Mouse (Mus musculus) limb, embryonic 13.5 days (tissue): ENCODE measurements around the gene Ccnf. TPM values are rescaled to one million over a fixed set of nuclear protein-coding genes. Genes with fewer than 3 reads are reported as not detected.

Experiments used
- ATAC-seq: fragments of 200-750 bp; cut with Nextera tagmentation; 2 replicates; pipeline ENCODE4 v1.8.0; 2017; ENCODE audit warnings: low read depth, moderate number of reproducible peaks, moderate TSS enrichment; ENCODE audit not compliant: low FRiP score
- H3K27ac ChIP-seq: fragments of 300-500 bp; sonication (generic); 2 replicates; pipeline ENCODE4 v1.5.1; 2015; ENCODE audit warnings: inconsistent platforms, mild to moderate bottlenecking, moderate library complexity
- H3K27me3 ChIP-seq: fragments of 300-500 bp; sonication (generic); 2 replicates; pipeline ENCODE4 v1.6.1; 2015; ENCODE audit warnings: mild to moderate bottlenecking, inconsistent platforms
- H3K36me3 ChIP-seq: fragments of 300-500 bp; sonication (generic); 2 replicates; pipeline ENCODE4 v1.6.1; 2015; ENCODE audit warnings: inconsistent platforms, mild to moderate bottlenecking, moderate library complexity
- H3K4me1 ChIP-seq: fragments of 300-500 bp; sonication (generic); 2 replicates; pipeline ENCODE4 v1.6.1; 2015; ENCODE audit warnings: inconsistent platforms
- H3K4me2 ChIP-seq: fragments of 300-500 bp; sonication (generic); replicated peaks from 2 replicates; pipeline ENCODE4 v1.6.1; 2015; ENCODE audit warnings: inconsistent platforms, mild to moderate bottlenecking, moderate library complexity
- H3K4me3 ChIP-seq: fragments of 300-500 bp; sonication (generic); 2 replicates; pipeline ENCODE4 v1.5.1; 2015; ENCODE audit warnings: moderate library complexity, mild to moderate bottlenecking, inconsistent platforms
- H3K9ac ChIP-seq: fragments of 300-500 bp; sonication (generic); 2 replicates; pipeline ENCODE4 v1.6.1; 2015; ENCODE audit warnings: mild to moderate bottlenecking, inconsistent platforms
- H3K9me3 ChIP-seq: fragments of 300-500 bp; sonication (generic); 2 replicates; pipeline ENCODE4 v1.6.1; 2016; ENCODE audit warnings: inconsistent platforms
- WGBS: fragments of 180-500 bp; shearing (Covaris S2); methylation state at CpG from one replicate; pipeline ENCODE4 v1.1.7; 2015; 5-methylcytosine and 5-hydroxymethylcytosine counted together
- polyA plus RNA-seq: library from polyadenylated mRNA; unstranded; fragments of >200 nt; fragmentation: Nextera tagmentation; extraction: Ambion mirVana; gene quantifications from 2 replicates; pipeline ENCODE4 v1.2.1, GENCODE M21; 2015

Ccnf gene
- polyA plus RNA-seq, 1 experiment from 2014 or later = 67.0 TPM

GRCm38 (mm10) chr17:24222653-24223052 lies 28.6 kb downstream of the Ccnf start:
- Histone ChIP-seq H3K4me2 (no peak overlapping the region), H3K9ac (no peak overlapping the region), H3K27ac (no peak overlapping the region), H3K27me3 (no peaks in the 10 kb centered on the region), H3K36me3 (peaks cover 57% of the 10 kb centered on the region), H3K9me3 (no peaks in the 10 kb centered on the region), H3K4me3 (no peak overlapping the region), H3K4me1 (peaks cover 14% of the 10 kb centered on the region)
- ATAC-seq = no peak
- WGBS = 65% methylated on average over 6 of the region's 6 CpGs

- H3K9ac ChIP-seq = peak within 1 kb of the TSS; percentile 84
- peaks cover 14% of the 10 kb centered on the region for H3K4me1 ChIP-seq
- H3K4me2 ChIP-seq = peak within 1 kb of the TSS; percentile 94
- peak within 1 kb of the TSS; percentile 85 for H3K4me3 ChIP-seq
- peaks cover 58% of the 10 kb centered on the region for H3K36me3 ChIP-seq
- 6% methylated on average over 41 of the region's 41 CpGs for WGBS
- ATAC-seq = peak; percentile 91
- H3K27ac ChIP-seq = peak within 1 kb of the TSS; percentile 7; the same call in 1 of the 2 replicates
- H3K27me3 ChIP-seq = no peaks in the 10 kb centered on the region
- no peaks in the 10 kb centered on the region for H3K9me3 ChIP-seq
These were observed 30.6 kb downstream of the Ccnf start, which contains the start of gene Tedc2 for GRCm38 (mm10) chr17:24220435-24221411. Gene Tedc2 (minus strand): TSS chr17:24220851.

- no peak overlapping the region for H3K4me2 ChIP-seq
- H3K27ac ChIP-seq = no peak overlapping the region
- peaks cover 19% of the 10 kb centered on the region for H3K4me1 ChIP-seq
- H3K27me3 ChIP-seq = no peaks in the 10 kb centered on the region
- 69% methylated on average over 4 of the region's 4 CpGs for WGBS
- no peak for ATAC-seq
- H3K4me3 ChIP-seq = no peak overlapping the region
- H3K36me3 ChIP-seq = peaks cover 42% of the 10 kb centered on the region
- H3K9me3 ChIP-seq = no peaks in the 10 kb centered on the region
- no peak overlapping the region for H3K9ac ChIP-seq
These were observed 34.4 kb downstream of the Ccnf start for GRCm38 (mm10) chr17:24216836-24217235.

- ATAC-seq = no peak
- Histone ChIP-seq H3K36me3 (peaks cover 40% of the 10 kb centered on the region), H3K27ac (no peak overlapping the region), H3K9ac (no peak overlapping the region), H3K9me3 (no peaks in the 10 kb centered on the region), H3K4me2 (no peak overlapping the region), H3K27me3 (no peaks in the 10 kb centered on the region), H3K4me3 (no peak overlapping the region), H3K4me1 (peaks cover 36% of the 10 kb centered on the region)
- WGBS = 81% methylated on average over 6 of the region's 6 CpGs
These were observed 38.1 kb downstream of the Ccnf start for GRCm38 (mm10) chr17:24213186-24213585.

- peaks cover 43% of the 10 kb centered on the region for H3K4me1 ChIP-seq
- peak overlapping the region; percentile 97; the same call in 1 of the 2 replicates for H3K27ac ChIP-seq
- H3K9ac ChIP-seq = no peak overlapping the region
- peak overlapping the region; percentile 56 for H3K4me3 ChIP-seq
- H3K4me2 ChIP-seq = peak overlapping the region; percentile 98
- H3K36me3 ChIP-seq = peaks cover 33% of the 10 kb centered on the region
- no peak for ATAC-seq
- 26% methylated on average over 5 of the region's 5 CpGs for WGBS
- H3K9me3 ChIP-seq = no peaks in the 10 kb centered on the region
- no peaks in the 10 kb centered on the region for H3K27me3 ChIP-seq
These were observed 38.8 kb downstream of the Ccnf start for GRCm38 (mm10) chr17:24212441-24213018.

- Histone ChIP-seq H3K9ac (peak overlapping the region; percentile 82), H3K27me3 (no peaks in the 10 kb centered on the region), H3K4me2 (peak overlapping the region; percentile 98), H3K4me3 (peak overlapping the region; percentile 56), H3K27ac (peak overlapping the region; percentile 97), H3K9me3 (no peaks in the 10 kb centered on the region), H3K4me1 (peaks cover 50% of the 10 kb centered on the region), H3K36me3 (peaks cover 26% of the 10 kb centered on the region)
- ATAC-seq = peak; percentile 8
- under 1% methylated on average over 37 of the region's 37 CpGs for WGBS
These were observed 39.4 kb downstream of the Ccnf start for GRCm38 (mm10) chr17:24211631-24212440.

GRCm38 (mm10) chr17:24210591-24210990 lies 40.7 kb downstream of the Ccnf start:
- H3K4me2 ChIP-seq = peak overlapping the region; percentile 98
- H3K9ac ChIP-seq = 0 out of 2 replicates have a peak overlapping the region, but pooled peaks have one; percentile 82
- no peaks in the 10 kb centered on the region for H3K9me3 ChIP-seq
- peaks cover 14% of the 10 kb centered on the region for H3K36me3 ChIP-seq
- no peaks in the 10 kb centered on the region for H3K27me3 ChIP-seq
- WGBS = 68% methylated on average over 3 of the region's 3 CpGs
- ATAC-seq = no peak
- 0 out of 2 replicates have a peak overlapping the region, but pooled peaks have one; percentile 56 for H3K4me3 ChIP-seq
- peak overlapping the region; percentile 97 for H3K27ac ChIP-seq
- H3K4me1 ChIP-seq = peaks cover 62% of the 10 kb centered on the region

GRCm38 (mm10) chr17:24209916-24210240 lies 41.4 kb downstream of the Ccnf start:
- WGBS = 78% methylated on average over 3 of the region's 3 CpGs
- Histone ChIP-seq H3K9ac (no peak overlapping the region), H3K36me3 (peaks cover 7% of the 10 kb centered on the region), H3K27ac (peak overlapping the region; percentile 97), H3K27me3 (no peaks in the 10 kb centered on the region), H3K4me2 (peak overlapping the region; percentile 98), H3K4me3 (peak overlapping the region; percentile 69; the same call in 1 of the 2 replicates), H3K9me3 (no peaks in the 10 kb centered on the region), H3K4me1 (peaks cover 65% of the 10 kb centered on the region)
- ATAC-seq = no peak

- peak within 1 kb of the TSS; percentile 88 for H3K9ac ChIP-seq
- 0 out of 2 replicates have a peak, but pooled peaks cover under 1% of the 10 kb centered on the region for H3K36me3 ChIP-seq
- no peaks in the 10 kb centered on the region for H3K27me3 ChIP-seq
- H3K4me1 ChIP-seq = peaks cover 71% of the 10 kb centered on the region
- under 1% methylated on average over 38 of the region's 43 CpGs for WGBS
- peak within 1 kb of the TSS; percentile 97 for H3K27ac ChIP-seq
- peak; percentile 86 for ATAC-seq
- H3K4me2 ChIP-seq = peak within 1 kb of the TSS; percentile 98
- H3K9me3 ChIP-seq = no peaks in the 10 kb centered on the region
- peak within 1 kb of the TSS; percentile 69 for H3K4me3 ChIP-seq
These were observed 42.0 kb downstream of the Ccnf start, which contains the start of gene Ntn3 for GRCm38 (mm10) chr17:24209043-24209915. Gene Ntn3 (minus strand): TSS chr17:24209531.

- under 1% methylated on average over 29 of the region's 29 CpGs for whole genome bisulfite sequencing
- peaks cover 77% of the 10 kb centered on the region for H3K4me1 ChIP-seq
- peak overlapping the region; percentile 88 for H3K9ac ChIP-seq
- H3K27me3 ChIP-seq = no peaks in the 10 kb centered on the region
- no peaks in the 10 kb centered on the region for H3K36me3 ChIP-seq
- ATAC-seq = no peak
- peak overlapping the region; percentile 98 for H3K4me2 ChIP-seq
- H3K4me3 ChIP-seq = peak overlapping the region; percentile 69
- H3K27ac ChIP-seq = peak overlapping the region; percentile 97
- H3K9me3 ChIP-seq = no peaks in the 10 kb centered on the region
These were observed 42.6 kb downstream of the Ccnf start for GRCm38 (mm10) chr17:24208641-24209042.
